Mouse (Mus musculus): ENCODE results near the gene Slc30a5. TPM values are rescaled to one million over a fixed set of nuclear protein-coding genes. Genes with fewer than 3 reads are reported as not detected.
"Not testable (repeated sequence)": the region's sequence is repeated elsewhere in the genome, so short reads cannot be mapped to it uniquely, and the experiment has no call there.

The Slc30a5 gene
- total and polyA plus RNA-seq, 2 experiments from 2014 or later = 23.0 to 59.7 TPM

DNA sequence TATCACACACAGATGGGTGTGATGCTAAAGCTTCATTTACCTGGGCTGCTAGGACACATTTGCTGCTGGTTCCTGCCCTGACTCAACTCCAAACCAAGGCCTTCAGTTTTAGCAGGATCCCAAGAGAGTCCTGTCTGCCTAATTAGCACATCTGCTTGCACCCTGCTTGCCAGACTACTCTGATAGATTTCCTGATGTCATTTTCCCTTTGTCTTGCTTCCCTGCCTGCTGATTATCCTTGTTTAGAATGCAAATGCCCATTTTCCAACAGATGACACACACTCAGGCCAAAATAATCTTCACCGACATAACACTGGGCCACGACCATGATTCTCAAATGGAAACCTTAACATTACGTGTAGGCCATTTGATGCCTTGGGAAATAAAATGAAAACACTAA is 41.4 kb upstream of the Slc30a5 start:
- H3K27ac ChIP-seq (ENCODE audit: low read depth, low read length) = 0 out of 2 replicates have a peak overlapping the region, but pooled peaks have one; percentile 10
- DNase-seq = peak; percentile 40
- no peak overlapping the region for H3K4me2 ChIP-seq (ENCODE audit: low read depth)
- no peaks in the 10 kb centered on the region for H3K9me3 ChIP-seq (ENCODE audit: low read length)
- H3K27me3 ChIP-seq (ENCODE audit: insufficient read depth, low read length) = no peaks in the 10 kb centered on the region
- H3K4me3 ChIP-seq (ENCODE audit: low read depth, low read length) = no peak overlapping the region
- 20% methylated on average over 3 of the region's 3 CpGs for WGBS
- peak; percentile 47 for ATAC-seq
- no peaks in the 10 kb centered on the region for H3K36me3 ChIP-seq (ENCODE audit: insufficient read depth)
- no peak overlapping the region for H3K9ac ChIP-seq
- no peak for TF ChIP-seq CTCF (IDR thresholded peaks at IDR 0.05; ENCODE audit: low read depth)
- no peaks in the 10 kb centered on the region for H3K4me1 ChIP-seq (ENCODE audit: insufficient read depth)

DNA sequence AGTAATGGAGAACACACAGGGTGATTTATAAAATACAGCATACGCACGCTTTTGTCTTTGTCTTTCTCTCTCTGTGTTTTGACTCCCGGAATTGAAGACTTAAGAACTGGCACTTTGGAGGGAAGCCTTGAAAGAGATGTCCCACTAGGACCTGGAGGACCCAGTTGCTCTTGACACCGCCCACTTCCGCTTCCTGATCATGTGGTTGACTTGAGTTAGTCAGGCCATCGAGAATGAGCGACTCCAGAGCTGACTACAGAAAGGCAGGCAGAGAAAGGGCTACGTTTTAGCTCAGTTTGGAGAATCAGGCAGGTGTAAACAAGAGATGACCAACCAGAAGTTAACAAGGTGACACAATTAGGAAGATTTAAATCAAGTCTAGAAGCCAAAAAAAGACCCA is 40.3 kb upstream of the Slc30a5 start:
- no peaks in the 10 kb centered on the region for H3K9me3 ChIP-seq (ENCODE audit: low read length)
- no peak overlapping the region for H3K9ac ChIP-seq
- H3K36me3 ChIP-seq (ENCODE audit: insufficient read depth) = no peaks in the 10 kb centered on the region
- H3K4me2 ChIP-seq (ENCODE audit: low read depth) = no peak overlapping the region
- 78% methylated on average over 8 of the region's 8 CpGs for WGBS
- no peaks in the 10 kb centered on the region for H3K27me3 ChIP-seq (ENCODE audit: insufficient read depth, low read length)
- ATAC-seq (no peak), DNase-seq (no peak)
- no peaks in the 10 kb centered on the region for H3K4me1 ChIP-seq (ENCODE audit: insufficient read depth)
- no peak overlapping the region for H3K27ac ChIP-seq (ENCODE audit: low read depth, low read length)
- H3K4me3 ChIP-seq (ENCODE audit: low read depth, low read length) = no peak overlapping the region
- TF ChIP-seq CTCF (IDR thresholded peaks at IDR 0.05; ENCODE audit: low read depth) = no peak

DNA sequence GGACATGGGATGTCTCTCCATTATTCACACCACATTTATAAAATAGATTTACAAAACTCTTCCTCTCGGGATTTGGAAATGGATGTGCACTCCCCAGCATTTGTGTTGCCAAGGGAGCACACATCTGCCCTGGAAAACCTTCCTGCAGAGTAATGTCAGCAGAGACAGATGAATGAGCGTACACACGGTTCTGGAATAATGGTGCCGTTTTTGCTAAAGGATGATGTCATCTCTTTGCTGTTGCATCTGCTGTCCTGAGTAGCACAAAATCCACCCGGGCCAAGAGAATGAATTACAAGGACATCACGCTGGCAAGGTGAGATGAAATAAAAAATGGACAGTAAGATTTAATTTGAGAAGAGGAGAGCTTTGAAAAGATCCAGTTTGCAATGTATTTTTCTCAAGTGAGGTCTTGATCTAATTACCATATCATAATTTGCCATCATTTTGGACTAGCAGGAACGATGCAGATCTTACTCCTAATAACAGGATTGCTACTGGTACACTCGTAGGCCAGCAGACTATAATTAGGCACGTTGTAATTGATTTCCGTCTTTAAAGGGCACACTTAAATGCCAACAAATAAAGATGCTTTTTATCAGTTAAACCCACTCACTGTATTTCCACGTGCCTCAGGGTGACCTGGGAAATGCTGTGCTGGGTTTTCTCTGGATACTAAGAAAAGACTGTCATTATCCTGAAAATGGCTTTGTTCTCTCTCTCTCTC is 38.4 kb upstream of the Slc30a5 start:
- Histone ChIP-seq H3K27ac (ENCODE audit: low read depth, low read length) (0 out of 2 replicates have a peak overlapping the region, but pooled peaks have one; percentile 31), H3K9me3 (ENCODE audit: low read length) (no peaks in the 10 kb centered on the region), H3K4me2 (ENCODE audit: low read depth) (no peak overlapping the region; the same call in 1 of the 2 replicates), H3K36me3 (ENCODE audit: insufficient read depth) (no peaks in the 10 kb centered on the region), H3K9ac (no peak overlapping the region), H3K4me1 (ENCODE audit: insufficient read depth) (no peaks in the 10 kb centered on the region), H3K4me3 (ENCODE audit: low read depth, low read length) (no peak overlapping the region), H3K27me3 (ENCODE audit: insufficient read depth, low read length) (no peaks in the 10 kb centered on the region)
- DNase-seq (peak; percentile 49), ATAC-seq (peak; percentile 86)
- no peak for TF ChIP-seq CTCF (IDR thresholded peaks at IDR 0.05; ENCODE audit: low read depth)
- WGBS = 11% methylated on average over 11 of the region's 11 CpGs

- no peak overlapping the region for H3K4me2 ChIP-seq (ENCODE audit: low read depth)
- H3K4me1 ChIP-seq (ENCODE audit: insufficient read depth) = no peaks in the 10 kb centered on the region
- no peaks in the 10 kb centered on the region for H3K36me3 ChIP-seq (ENCODE audit: insufficient read depth)
- no peak overlapping the region for H3K4me3 ChIP-seq (ENCODE audit: low read depth, low read length)
- H3K9ac ChIP-seq = no peak overlapping the region
- no peak for ATAC-seq
- no peaks in the 10 kb centered on the region for H3K27me3 ChIP-seq (ENCODE audit: insufficient read depth, low read length)
- 60% methylated on average over 4 of the region's 4 CpGs for WGBS
- H3K9me3 ChIP-seq (ENCODE audit: low read length) = no peaks in the 10 kb centered on the region
- no peak overlapping the region for H3K27ac ChIP-seq (ENCODE audit: low read depth, low read length)
- no peak for TF ChIP-seq CTCF (IDR thresholded peaks at IDR 0.05; ENCODE audit: low read depth)
- DNase-seq = no peak
These were observed 36.6 kb upstream of the Slc30a5 start for GRCm38 (mm10) chr13:100869813-100870212.

DNA sequence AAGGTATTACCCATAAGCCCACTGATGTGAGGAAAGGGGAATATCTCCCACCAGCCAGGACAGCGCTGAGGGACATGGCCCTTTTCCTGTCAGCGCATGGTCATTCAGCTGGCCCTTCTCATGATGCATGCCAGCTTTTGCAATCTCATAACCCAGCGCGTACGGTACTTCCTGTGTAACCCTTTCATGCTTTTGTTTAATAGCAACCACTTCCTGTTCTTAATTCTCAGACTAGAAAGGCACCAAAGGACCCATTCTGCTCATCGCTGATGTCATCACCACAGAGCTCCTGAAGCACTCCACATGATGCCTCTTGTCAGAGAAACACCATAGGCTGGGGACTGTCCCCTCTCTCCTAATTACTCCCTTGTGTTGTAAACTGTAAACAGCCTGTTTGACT is 33.1 kb upstream of the Slc30a5 start:
- Histone ChIP-seq H3K9ac (no peak overlapping the region), H3K27ac (ENCODE audit: low read depth, low read length) (no peak overlapping the region), H3K36me3 (ENCODE audit: insufficient read depth) (no peaks in the 10 kb centered on the region), H3K4me1 (ENCODE audit: insufficient read depth) (no peaks in the 10 kb centered on the region), H3K4me3 (ENCODE audit: low read depth, low read length) (no peak overlapping the region), H3K9me3 (ENCODE audit: low read length) (no peaks in the 10 kb centered on the region), H3K4me2 (ENCODE audit: low read depth) (no peak overlapping the region), H3K27me3 (ENCODE audit: insufficient read depth, low read length) (no peaks in the 10 kb centered on the region)
- DNase-seq (no peak), ATAC-seq (no peak)
- TF ChIP-seq CTCF (IDR thresholded peaks at IDR 0.05; ENCODE audit: low read depth) = no peak
- WGBS = 84% methylated on average over 6 of the region's 6 CpGs

GRCm38 (mm10) chr13:100865744-100866143 is 32.5 kb upstream of the Slc30a5 start:
- Histone ChIP-seq H3K4me3 (ENCODE audit: low read depth, low read length) (no peak overlapping the region), H3K4me2 (ENCODE audit: low read depth) (no peak overlapping the region), H3K27ac (ENCODE audit: low read depth, low read length) (no peak overlapping the region), H3K36me3 (ENCODE audit: insufficient read depth) (no peaks in the 10 kb centered on the region), H3K4me1 (ENCODE audit: insufficient read depth) (no peaks in the 10 kb centered on the region), H3K9me3 (ENCODE audit: low read length) (no peaks in the 10 kb centered on the region), H3K9ac (no peak overlapping the region), H3K27me3 (ENCODE audit: insufficient read depth, low read length) (no peaks in the 10 kb centered on the region)
- no peak for TF ChIP-seq CTCF (IDR thresholded peaks at IDR 0.05; ENCODE audit: low read depth)
- no peak for DNase-seq
- ATAC-seq = no peak

GRCm38 (mm10) chr13:100863914-100864313 is 30.7 kb upstream of the Slc30a5 start:
- not testable (repeated sequence) for ATAC-seq; H3K9me3 ChIP-seq (ENCODE audit: low read length); H3K27ac ChIP-seq (ENCODE audit: low read depth, low read length); H3K36me3 ChIP-seq (ENCODE audit: insufficient read depth); H3K9ac ChIP-seq; H3K4me2 ChIP-seq (ENCODE audit: low read depth); H3K27me3 ChIP-seq (ENCODE audit: insufficient read depth, low read length); H3K4me3 ChIP-seq (ENCODE audit: low read depth, low read length); H3K4me1 ChIP-seq (ENCODE audit: insufficient read depth); DNase-seq
- WGBS = 84% methylated on average over 1 of the region's 1 CpGs

Measured in forebrain, postnatal 0 days (tissue).